Mouse (Mus musculus): Measurements from ENCODE around the gene Pramel6. TPM values are rescaled to one million over a fixed set of nuclear protein-coding genes. Genes with fewer than 3 reads are reported as not detected.

Gene Pramel6
- polyA plus RNA-seq, 1 experiment from 2014 or later: not detected

GRCm38 (mm10) chr2:87545442-87545841 is 39.1 kb downstream of the Pramel6 start, which contains the start of gene Olfr1128:
Gene Olfr1128 (minus strand): TSS chr2:87545542.
- no peak within 1 kb of the TSS for H3K27ac ChIP-seq
- no peaks in the 10 kb centered on the region for H3K4me1 ChIP-seq
- H3K36me3 ChIP-seq: no peaks in the 10 kb centered on the region
- H3K4me2 ChIP-seq (replicated peaks): no peak within 1 kb of the TSS
- no peak within 1 kb of the TSS for H3K4me3 ChIP-seq
- ATAC-seq (ENCODE audit: low FRiP score): no peak
- no peaks in the 10 kb centered on the region for H3K9me3 ChIP-seq (replicated peaks)
- H3K27me3 ChIP-seq: no peaks in the 10 kb centered on the region
- 93% methylated on average over 1 of the region's 1 CpGs for WGBS
- H3K9ac ChIP-seq: no peak within 1 kb of the TSS

Other genes with a start within 250 kb of the Pramel6 start
- not detected in 2 replicates for gene Olfr1116, start 239.0 kb upstream of the Pramel6 start, polyA plus RNA-seq (2016; fragmentation: Nextera tagmentation; extraction: Ambion mirVana)
- not detected in 2 replicates for gene Olfr1118, start 199.0 kb upstream of the Pramel6 start, polyA plus RNA-seq (2016; fragmentation: Nextera tagmentation; extraction: Ambion mirVana)
- not detected in 2 replicates for gene Olfr1120, start 151.8 kb upstream of the Pramel6 start, polyA plus RNA-seq (2016; fragmentation: Nextera tagmentation; extraction: Ambion mirVana)
- not detected in 2 replicates for gene Olfr1121, start 136.7 kb upstream of the Pramel6 start, polyA plus RNA-seq (2016; fragmentation: Nextera tagmentation; extraction: Ambion mirVana)
- gene Olfr1122, start 120.7 kb upstream of the Pramel6 start, polyA plus RNA-seq (2016; fragmentation: Nextera tagmentation; extraction: Ambion mirVana): not detected in 2 replicates
- not detected in 2 replicates for gene Olfr1123, start 89.9 kb upstream of the Pramel6 start, polyA plus RNA-seq (2016; fragmentation: Nextera tagmentation; extraction: Ambion mirVana)
- 0.12 TPM in 1 of 2 replicates, not detected in the other for gene Olfr1124, start 76.3 kb upstream of the Pramel6 start, polyA plus RNA-seq (2016; fragmentation: Nextera tagmentation; extraction: Ambion mirVana)
- not detected in 2 replicates for gene Olfr1126, start 52.6 kb upstream of the Pramel6 start, polyA plus RNA-seq (2016; fragmentation: Nextera tagmentation; extraction: Ambion mirVana)
- not detected in 2 replicates for gene Pramel7, start 9.5 kb upstream of the Pramel6 start, polyA plus RNA-seq (2016; fragmentation: Nextera tagmentation; extraction: Ambion mirVana)
- gene Olfr153, start 25.2 kb downstream of the Pramel6 start, polyA plus RNA-seq (2016; fragmentation: Nextera tagmentation; extraction: Ambion mirVana): not detected in 2 replicates
- gene Olfr1128, start 39.0 kb downstream of the Pramel6 start, polyA plus RNA-seq (2016; fragmentation: Nextera tagmentation; extraction: Ambion mirVana): not detected in 2 replicates
- not detected in 2 replicates for gene Olfr1129, start 67.3 kb downstream of the Pramel6 start, polyA plus RNA-seq (2016; fragmentation: Nextera tagmentation; extraction: Ambion mirVana)
- not detected in 2 replicates for gene Olfr1130, start 99.6 kb downstream of the Pramel6 start, polyA plus RNA-seq (2016; fragmentation: Nextera tagmentation; extraction: Ambion mirVana)
- gene Olfr1131, start 120.5 kb downstream of the Pramel6 start, polyA plus RNA-seq (2016; fragmentation: Nextera tagmentation; extraction: Ambion mirVana): not detected in 2 replicates
- not detected in 2 replicates for gene Olfr1132, start 131.0 kb downstream of the Pramel6 start, polyA plus RNA-seq (2016; fragmentation: Nextera tagmentation; extraction: Ambion mirVana)
- not detected in 2 replicates for gene Olfr1133, start 140.8 kb downstream of the Pramel6 start, polyA plus RNA-seq (2016; fragmentation: Nextera tagmentation; extraction: Ambion mirVana)
- not detected in 2 replicates for gene Olfr1134, start 151.9 kb downstream of the Pramel6 start, polyA plus RNA-seq (2016; fragmentation: Nextera tagmentation; extraction: Ambion mirVana)
- not detected in 2 replicates for gene Olfr1135, start 167.1 kb downstream of the Pramel6 start, polyA plus RNA-seq (2016; fragmentation: Nextera tagmentation; extraction: Ambion mirVana)
- not detected in 2 replicates for gene Olfr1136, start 187.4 kb downstream of the Pramel6 start, polyA plus RNA-seq (2016; fragmentation: Nextera tagmentation; extraction: Ambion mirVana)
- not detected in 2 replicates for gene Olfr1137, start 206.6 kb downstream of the Pramel6 start, polyA plus RNA-seq (2016; fragmentation: Nextera tagmentation; extraction: Ambion mirVana)
- not detected in 2 replicates for gene Olfr1138, start 233.4 kb downstream of the Pramel6 start, polyA plus RNA-seq (2016; fragmentation: Nextera tagmentation; extraction: Ambion mirVana)
- gene Olfr1140, start 237.2 kb downstream of the Pramel6 start, polyA plus RNA-seq (2016; fragmentation: Nextera tagmentation; extraction: Ambion mirVana): not detected in 2 replicates
- gene Olfr1141, start 247.4 kb downstream of the Pramel6 start, polyA plus RNA-seq (2016; fragmentation: Nextera tagmentation; extraction: Ambion mirVana): not detected in 2 replicates

Measured in hindbrain, embryonic 12.5 days (tissue).